Mouse (Mus musculus) kidney, embryonic 15.5 days (tissue): ENCODE measurements around the gene Sned1. TPM values are rescaled to one million over a fixed set of nuclear protein-coding genes. Genes with fewer than 3 reads are reported as not detected.

ENCODE experiments used
- ATAC-seq: fragments of 200-750 bp; cut with Nextera tagmentation; replicated peaks from 2 replicates; pipeline ENCODE4 v1.8.0; 2017; ENCODE audit warnings: moderate TSS enrichment; ENCODE audit not compliant: low FRiP score
- H3K27ac ChIP-seq: fragments of 300-500 bp; sonication (generic); 2 replicates; pipeline ENCODE4 v1.5.1; 2015; ENCODE audit warnings: mild to moderate bottlenecking, inconsistent platforms
- H3K27me3 ChIP-seq: fragments of 300-500 bp; sonication (generic); 2 replicates; pipeline ENCODE4 v1.6.1; 2015; ENCODE audit warnings: inconsistent platforms
- H3K36me3 ChIP-seq: fragments of 300-500 bp; sonication (generic); 2 replicates; pipeline ENCODE4 v1.6.1; 2015; ENCODE audit warnings: inconsistent platforms
- H3K4me1 ChIP-seq: fragments of 300-500 bp; sonication (generic); 2 replicates; pipeline ENCODE4 v1.6.1; 2015; ENCODE audit warnings: inconsistent platforms
- H3K4me2 ChIP-seq: fragments of 300-500 bp; sonication (generic); 2 replicates; pipeline ENCODE4 v1.6.1; 2015; ENCODE audit warnings: moderate library complexity, mild to moderate bottlenecking, inconsistent platforms
- H3K4me3 ChIP-seq: fragments of 300-500 bp; sonication (generic); replicated peaks from 2 replicates; pipeline ENCODE4 v1.5.1; 2015; ENCODE audit warnings: mild to moderate bottlenecking, inconsistent platforms
- H3K9ac ChIP-seq: fragments of 300-500 bp; sonication (generic); 2 replicates; pipeline ENCODE4 v1.6.1; 2015; ENCODE audit warnings: mild to moderate bottlenecking, inconsistent platforms
- H3K9me3 ChIP-seq: fragments of 300-500 bp; sonication (generic); replicated peaks from 2 replicates; pipeline ENCODE4 v1.6.1; 2016; ENCODE audit warnings: inconsistent platforms
- WGBS: fragments of 180-500 bp; shearing (Covaris S2); methylation state at CpG from one replicate; pipeline ENCODE4 v1.1.7; 2015; ENCODE audit warnings: mixed read lengths; 5-methylcytosine and 5-hydroxymethylcytosine counted together
- microRNA-seq: library from miRNA; unstranded; fragments of <30 nt; microRNA quantifications from one replicate; pipeline ENCODE4, GENCODE M21; 2016
- polyA plus RNA-seq: library from polyadenylated mRNA; unstranded; fragments of >200 nt; fragmentation: Nextera tagmentation; extraction: Ambion mirVana; gene quantifications from 2 replicates; pipeline ENCODE4 v1.2.1, GENCODE M21; 2015

Gene Sned1
- polyA plus RNA-seq, 1 experiment from 2014 or later = 14.7 TPM

DNA sequence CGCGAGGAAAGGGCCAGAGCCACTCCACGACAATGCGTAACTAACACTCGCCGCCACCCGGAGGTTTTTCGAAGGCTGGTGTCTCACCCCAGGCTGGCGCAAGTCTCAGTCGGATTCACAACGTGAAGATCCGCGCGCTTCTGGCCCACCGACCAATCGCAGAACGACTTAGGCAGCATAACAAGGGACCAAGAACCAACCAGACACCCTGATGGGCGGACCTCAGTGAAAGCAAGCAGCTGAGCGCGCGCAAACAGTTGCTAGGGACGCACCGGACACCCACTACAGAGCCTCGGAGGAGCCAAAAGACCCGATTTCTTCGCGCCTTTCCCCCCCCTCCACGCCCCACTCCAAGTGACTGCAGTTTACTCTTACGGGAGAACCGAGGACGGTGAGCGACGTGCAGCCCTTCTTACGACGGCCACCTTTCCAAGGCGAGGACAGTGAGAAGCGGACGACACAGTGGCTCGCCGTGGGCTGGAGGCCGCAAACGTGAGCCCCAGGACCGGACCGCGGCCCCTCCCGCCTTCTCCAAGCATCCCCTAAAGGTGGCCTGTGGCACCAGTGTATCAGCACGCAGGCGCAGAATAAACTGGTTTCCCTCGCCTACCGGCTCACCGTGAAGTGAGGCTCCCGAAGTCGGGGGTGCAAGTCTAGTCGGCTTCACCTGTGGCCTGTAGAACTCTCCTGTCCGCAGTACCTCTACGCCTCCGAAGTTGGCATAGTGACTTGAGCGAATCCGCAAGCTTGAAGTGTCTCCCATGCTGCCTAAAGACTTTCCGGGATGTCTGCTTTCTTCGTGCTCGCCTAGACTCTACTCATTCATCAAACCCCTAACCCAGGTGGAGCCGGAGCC is 107.2 kb downstream of the Sned1 start, which contains the start of the genes Ppp1r7 and Pask:
TSS of gene Ppp1r7 (plus strand) at position 207 of the 856 bp plus-strand sequence.
TSS of gene Pask (minus strand) at position 835 of the 856 bp plus-strand sequence.
- Histone ChIP-seq H3K4me1 (peaks cover 23% of the 10 kb centered on the region), H3K36me3 (peaks cover 18% of the 10 kb centered on the region), H3K9me3 (no peaks in the 10 kb centered on the region), H3K9ac (peak within 1 kb of the TSS; percentile 74), H3K4me3 (peak within 1 kb of the TSS; percentile 78), H3K27ac (peak within 1 kb of the TSS; percentile 76), H3K4me2 (peak within 1 kb of the TSS; percentile 83), H3K27me3 (no peaks in the 10 kb centered on the region)
- ATAC-seq = peak; percentile 97
- under 1% methylated on average over 63 of the region's 63 CpGs for WGBS

DNA sequence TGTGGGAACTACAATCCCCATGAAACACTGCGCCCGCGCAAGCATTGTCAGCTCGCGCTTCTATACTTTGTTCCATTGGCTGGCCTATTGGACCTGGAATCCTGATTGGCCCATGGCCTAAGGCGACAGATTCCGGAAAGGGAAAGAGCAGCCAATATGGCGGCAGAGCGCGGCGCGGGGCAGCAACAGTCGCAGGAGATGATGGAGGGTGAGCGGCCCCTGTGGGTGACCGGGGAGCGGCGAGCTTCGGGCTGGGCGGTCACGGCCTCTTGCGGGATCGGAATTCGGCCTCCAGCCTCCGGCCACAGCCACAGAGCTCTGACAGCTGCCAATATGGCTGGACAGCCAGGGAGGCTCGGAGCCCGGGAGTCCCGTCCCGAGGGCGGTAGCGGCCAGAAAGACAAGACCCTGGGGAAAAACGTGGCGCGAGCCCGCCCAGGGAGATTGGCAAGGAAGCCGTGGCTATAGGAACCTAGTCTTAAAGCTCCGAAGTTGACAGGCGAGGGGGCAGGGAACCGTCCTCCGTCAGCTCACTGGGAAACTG is 107.9 kb downstream of the Sned1 start:
- peaks cover 25% of the 10 kb centered on the region for H3K36me3 ChIP-seq
- peak overlapping the region; percentile 74 for H3K9ac ChIP-seq
- H3K27ac ChIP-seq = peak overlapping the region; percentile 76
- no peaks in the 10 kb centered on the region for H3K9me3 ChIP-seq
- under 1% methylated on average over 39 of the region's 39 CpGs for WGBS
- H3K4me1 ChIP-seq = peaks cover 23% of the 10 kb centered on the region
- H3K4me3 ChIP-seq = peak overlapping the region; percentile 78
- peak; percentile 97 for ATAC-seq
- H3K27me3 ChIP-seq = no peaks in the 10 kb centered on the region
- peak overlapping the region; percentile 83 for H3K4me2 ChIP-seq

DNA sequence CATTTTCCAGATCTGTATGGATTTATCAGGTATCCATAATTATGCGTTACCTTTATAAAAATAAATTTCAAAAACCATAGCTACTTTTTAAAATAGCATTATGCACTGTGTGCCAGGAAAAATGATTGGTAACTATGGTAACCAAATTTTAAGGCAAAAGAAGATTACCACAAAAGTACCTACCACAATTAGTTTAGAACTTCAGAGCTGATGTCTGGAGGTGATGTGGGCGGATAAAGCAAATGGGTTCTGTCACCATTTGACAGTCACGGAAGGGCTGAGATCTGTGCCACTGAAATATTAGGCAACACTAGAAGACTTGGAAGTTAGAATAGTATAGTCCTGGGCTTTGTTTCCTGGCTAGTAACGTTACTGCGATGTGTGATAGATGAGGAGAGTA is 111.5 kb downstream of the Sned1 start:
- peaks cover 61% of the 10 kb centered on the region for H3K36me3 ChIP-seq
- peaks cover 12% of the 10 kb centered on the region for H3K4me1 ChIP-seq
- no peak overlapping the region for H3K4me3 ChIP-seq
- ATAC-seq = no peak
- no peaks in the 10 kb centered on the region for H3K9me3 ChIP-seq
- H3K4me2 ChIP-seq = no peak overlapping the region
- WGBS = 89% methylated on average over 5 of the region's 5 CpGs
- no peak overlapping the region for H3K27ac ChIP-seq
- H3K27me3 ChIP-seq = no peaks in the 10 kb centered on the region
- H3K9ac ChIP-seq = no peak overlapping the region

DNA sequence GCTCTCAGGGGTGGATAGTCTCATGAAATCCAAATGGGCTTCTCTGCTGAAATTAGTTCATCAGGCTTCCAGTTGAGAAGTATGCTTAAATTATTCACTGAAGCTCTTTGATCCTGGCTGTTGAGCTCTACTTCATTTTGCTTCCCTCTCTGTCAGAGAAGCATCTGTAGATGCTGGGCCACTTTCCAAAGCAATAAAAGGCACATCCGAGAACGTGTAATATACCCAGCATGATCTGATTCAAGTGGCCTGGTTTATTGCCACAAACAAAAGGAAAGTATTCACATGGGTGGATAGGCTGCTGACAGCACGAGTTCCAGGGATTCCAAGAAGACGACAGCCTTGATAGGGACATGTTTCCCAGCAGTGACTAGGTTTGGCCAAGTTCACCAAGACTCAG is 114.1 kb downstream of the Sned1 start:
- H3K4me2 ChIP-seq = no peak overlapping the region
- ATAC-seq = no peak
- no peak overlapping the region for H3K9ac ChIP-seq
- no peaks in the 10 kb centered on the region for H3K27me3 ChIP-seq
- peaks cover 86% of the 10 kb centered on the region for H3K36me3 ChIP-seq
- peaks cover 5% of the 10 kb centered on the region for H3K4me1 ChIP-seq
- 37% methylated on average over 4 of the region's 4 CpGs for WGBS
- no peak overlapping the region for H3K4me3 ChIP-seq
- no peaks in the 10 kb centered on the region for H3K9me3 ChIP-seq
- H3K27ac ChIP-seq = no peak overlapping the region

Small RNA genes within 50 kb of the gene (microRNA-seq; reads per million reads assigned to microRNA genes)
- gene Mir6901 = 1.2 reads per million
- gene Mir6902 = not detected

Other genes starting within 250 kb of the Sned1 start
- not detected in 2 replicates for gene Aqp12, start 229.5 kb upstream of the Sned1 start, polyA plus RNA-seq
- 7.0 and 10.0 TPM in 2 replicates for gene Kif1a, start 133.9 kb upstream of the Sned1 start, polyA plus RNA-seq
- gene Agxt, start 100.6 kb upstream of the Sned1 start, polyA plus RNA-seq = 0.38 TPM in 1 of 2 replicates, not detected in the other
- 1.2 and 1.4 TPM in 2 replicates for gene 2310007B03Rik, start 74.9 kb upstream of the Sned1 start, polyA plus RNA-seq
- 0.19 and 0.25 TPM in 2 replicates for gene Crocc2, start 67.1 kb upstream of the Sned1 start, polyA plus RNA-seq
- 32.6 and 36.5 TPM in 2 replicates for gene Mterf4, start 70.1 kb downstream of the Sned1 start, polyA plus RNA-seq
- 62.5 and 68.0 TPM in 2 replicates for gene Ppp1r7, start 107.0 kb downstream of the Sned1 start, polyA plus RNA-seq
- gene Pask, start 107.6 kb downstream of the Sned1 start, polyA plus RNA-seq = 15.9 and 17.4 TPM in 2 replicates
- gene Ano7, start 138.1 kb downstream of the Sned1 start, polyA plus RNA-seq = 0.35 and 0.44 TPM in 2 replicates
- gene Hdlbp, start 243.0 kb downstream of the Sned1 start, polyA plus RNA-seq = 154 and 158 TPM in 2 replicates